Mouse (Mus musculus): ENCODE measurements around the gene Rps13.

Gene Rps13

GRCm38 (mm10) chr7:116290559-116290958 lies 43.4 kb downstream of the Rps13 start:
- no peak for DNase-seq (ENCODE audit: low read depth)

GRCm38 (mm10) chr7:116288996-116289395 lies 45.0 kb downstream of the Rps13 start:
- DNase-seq (ENCODE audit: low read depth) = no peak

- DNase-seq (ENCODE audit: low read depth) = no peak
Measured at GRCm38 (mm10) chr7:116287959-116288358, 46.0 kb downstream of the Rps13 start.

GRCm38 (mm10) chr7:116286611-116287355 lies 47.2 kb downstream of the Rps13 start:
- no peak for DNase-seq (ENCODE audit: low read depth)

GRCm38 (mm10) chr7:116286173-116286572 lies 47.8 kb downstream of the Rps13 start:
- no peak for DNase-seq (ENCODE audit: low read depth)

- DNase-seq (ENCODE audit: low read depth) = no peak
Measured at GRCm38 (mm10) chr7:116285216-116285615, 48.8 kb downstream of the Rps13 start.

GRCm38 (mm10) chr7:116282755-116283154 lies 51.2 kb downstream of the Rps13 start:
- no peak for DNase-seq (ENCODE audit: low read depth)
